Mouse (Mus musculus) neural tube, embryonic 13.5 days (tissue): ENCODE data around the gene Timp4. TPM values are rescaled to one million over a fixed set of nuclear protein-coding genes. Genes with fewer than 3 reads are reported as not detected.
A peak's percentile ranks its signal among the peaks of the same experiment; 100 is the strongest.

ENCODE experiments used
- ATAC-seq: fragments of 200-750 bp; cut with Nextera tagmentation; 2 replicates; pipeline ENCODE4 v1.8.0; 2017; ENCODE audit warnings: low read depth, mild to moderate bottlenecking, moderate TSS enrichment, moderate library complexity
- H3K27ac ChIP-seq: fragments of 300-500 bp; sonication (generic); replicated peaks from 2 replicates; pipeline ENCODE4 v1.5.1; 2015; ENCODE audit warnings: moderate library complexity, mild to moderate bottlenecking, inconsistent platforms
- H3K27me3 ChIP-seq: fragments of 300-500 bp; sonication (generic); 2 replicates; pipeline ENCODE4 v1.6.1; 2015; ENCODE audit warnings: mild to moderate bottlenecking, inconsistent platforms
- H3K36me3 ChIP-seq: fragments of 300-500 bp; sonication (generic); 2 replicates; pipeline ENCODE4 v1.6.1; 2015; ENCODE audit warnings: mild to moderate bottlenecking, inconsistent platforms
- H3K4me1 ChIP-seq: fragments of 300-500 bp; sonication (generic); replicated peaks from 2 replicates; pipeline ENCODE4 v1.6.1; 2015; ENCODE audit warnings: inconsistent platforms
- H3K4me2 ChIP-seq: fragments of 300-500 bp; sonication (generic); 2 replicates; pipeline ENCODE4 v1.6.1; 2015; ENCODE audit warnings: inconsistent platforms, mild to moderate bottlenecking, moderate library complexity
- H3K4me3 ChIP-seq: fragments of 300-500 bp; sonication (generic); 2 replicates; pipeline ENCODE4 v1.5.1; 2015; ENCODE audit warnings: mild to moderate bottlenecking, inconsistent platforms
- H3K9ac ChIP-seq: fragments of 300-500 bp; sonication (generic); 2 replicates; pipeline ENCODE4 v1.6.1; 2015; ENCODE audit warnings: moderate library complexity, mild to moderate bottlenecking, inconsistent platforms
- H3K9me3 ChIP-seq: fragments of 300-500 bp; sonication (generic); 2 replicates; pipeline ENCODE4 v1.6.1; 2016; ENCODE audit warnings: inconsistent platforms
- WGBS: fragments of 180-500 bp; shearing (Covaris S2); methylation state at CpG from one replicate; pipeline ENCODE4 v1.1.7; 2015; 5-methylcytosine and 5-hydroxymethylcytosine counted together
- polyA plus RNA-seq: library from polyadenylated mRNA; unstranded; fragments of >200 nt; fragmentation: Nextera tagmentation; extraction: Ambion mirVana; gene quantifications from 2 replicates; pipeline ENCODE4 v1.2.1, GENCODE M21; 2015

The Timp4 gene
- polyA plus RNA-seq: 7.0 and 9.1 TPM in 2 replicates

- WGBS: 21% methylated on average over 8 of the region's 10 CpGs
- Histone ChIP-seq H3K9me3 (no peaks in the 10 kb centered on the region), H3K36me3 (no peaks in the 10 kb centered on the region), H3K4me2 (peak within 1 kb of the TSS; percentile 49), H3K27ac (peak within 1 kb of the TSS; percentile 76), H3K9ac (0 out of 2 replicates have a peak within 1 kb of the TSS, but pooled peaks have one; percentile 60), H3K4me3 (peak within 1 kb of the TSS; percentile 16), H3K27me3 (no peaks in the 10 kb centered on the region), H3K4me1 (peaks cover 13% of the 10 kb centered on the region)
- ATAC-seq: peak; percentile 87; the same call in 1 of the 2 replicates
Measured at GRCm38 (mm10) chr6:115252099-115252873, at the start of gene Timp4. TSS of gene Timp4 (minus strand) at chr6:115252205.

DNA sequence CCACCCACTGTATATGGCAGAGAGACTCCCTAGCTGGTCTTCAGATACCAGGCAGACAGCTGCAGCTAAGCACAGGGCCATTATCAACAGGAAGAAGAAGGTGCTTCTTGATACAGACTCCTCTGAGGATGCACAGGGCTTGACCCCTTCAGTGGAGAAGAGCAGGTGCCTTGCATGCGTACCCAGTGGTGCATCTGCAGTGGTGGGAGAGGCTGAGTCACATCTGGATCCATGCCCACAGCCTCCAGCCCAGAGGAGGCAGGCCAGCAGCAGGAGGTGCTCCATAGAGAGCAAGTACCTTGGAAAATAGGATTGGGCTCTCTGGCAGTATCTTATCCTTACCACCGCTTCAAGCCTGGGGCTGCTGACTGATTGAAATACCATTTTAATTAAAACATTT is 41.9 kb upstream of the Timp4 start:
- 74% methylated on average over 2 of the region's 2 CpGs for WGBS
- H3K4me2 ChIP-seq: no peak overlapping the region
- H3K36me3 ChIP-seq: no peaks in the 10 kb centered on the region
- no peaks in the 10 kb centered on the region for H3K27me3 ChIP-seq
- no peak for ATAC-seq
- no peaks in the 10 kb centered on the region for H3K9me3 ChIP-seq
- no peaks in the 10 kb centered on the region for H3K4me1 ChIP-seq
- no peak overlapping the region for H3K9ac ChIP-seq
- H3K27ac ChIP-seq: no peak overlapping the region
- no peak overlapping the region for H3K4me3 ChIP-seq

DNA sequence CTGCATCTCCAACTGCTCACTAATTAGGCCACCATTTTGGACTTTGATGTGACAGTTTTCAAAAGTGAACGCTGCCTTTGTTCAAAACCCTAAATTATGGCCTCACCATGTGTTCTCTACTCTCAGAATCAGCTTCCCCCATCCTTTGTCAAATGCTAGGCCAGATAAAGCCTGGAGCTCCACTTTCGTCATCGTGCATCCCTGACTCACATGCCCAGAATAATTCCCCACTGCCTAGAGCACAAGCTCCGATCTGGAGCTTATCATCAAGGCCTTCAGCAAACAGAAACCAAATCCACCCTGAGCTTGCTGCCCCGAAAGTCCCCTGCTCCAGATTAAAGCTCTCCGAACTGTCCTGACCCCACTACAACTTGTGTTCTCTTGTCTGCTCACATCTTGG is 40.6 kb upstream of the Timp4 start:
- H3K4me3 ChIP-seq: no peak overlapping the region
- no peak overlapping the region for H3K27ac ChIP-seq
- H3K27me3 ChIP-seq: no peaks in the 10 kb centered on the region
- 67% methylated on average over 6 of the region's 6 CpGs for WGBS
- ATAC-seq: no peak
- no peaks in the 10 kb centered on the region for H3K9me3 ChIP-seq
- no peak overlapping the region for H3K4me2 ChIP-seq
- no peaks in the 10 kb centered on the region for H3K36me3 ChIP-seq
- H3K4me1 ChIP-seq: no peaks in the 10 kb centered on the region
- H3K9ac ChIP-seq: no peak overlapping the region

DNA sequence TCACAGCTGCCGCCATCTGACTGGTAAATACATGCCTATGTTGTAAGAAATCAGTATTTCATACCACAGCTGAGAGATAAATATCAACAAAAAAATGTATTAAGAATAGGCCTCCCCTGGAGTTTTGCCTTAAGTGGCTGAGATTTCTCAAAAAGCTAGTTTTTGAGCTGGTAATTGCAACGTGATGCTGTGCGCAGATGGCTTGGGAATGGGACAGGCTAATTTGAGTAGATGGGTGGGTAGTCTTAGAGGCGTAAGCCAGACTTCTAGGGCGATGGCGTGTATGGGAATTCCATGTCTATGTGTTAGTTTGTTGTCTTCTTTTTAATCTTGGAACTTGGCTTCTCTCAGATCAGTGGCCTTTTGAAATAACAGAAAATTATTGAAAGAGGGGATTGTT is 39.8 kb upstream of the Timp4 start:
- no peak for ATAC-seq
- no peak overlapping the region for H3K9ac ChIP-seq
- H3K27ac ChIP-seq: no peak overlapping the region
- H3K4me3 ChIP-seq: no peak overlapping the region
- H3K27me3 ChIP-seq: no peaks in the 10 kb centered on the region
- H3K4me1 ChIP-seq: no peaks in the 10 kb centered on the region
- no peaks in the 10 kb centered on the region for H3K36me3 ChIP-seq
- H3K4me2 ChIP-seq: no peak overlapping the region
- 93% methylated on average over 6 of the region's 6 CpGs for WGBS
- no peaks in the 10 kb centered on the region for H3K9me3 ChIP-seq

- Histone ChIP-seq H3K36me3 (no peaks in the 10 kb centered on the region), H3K9ac (no peak overlapping the region), H3K27me3 (no peaks in the 10 kb centered on the region), H3K27ac (no peak overlapping the region), H3K4me3 (no peak overlapping the region), H3K9me3 (no peaks in the 10 kb centered on the region), H3K4me1 (no peaks in the 10 kb centered on the region), H3K4me2 (no peak overlapping the region)
- no peak for ATAC-seq
- 84% methylated on average over 2 of the region's 2 CpGs for whole genome bisulfite sequencing
Measured at GRCm38 (mm10) chr6:115291068-115291467, 39.1 kb upstream of the Timp4 start.

DNA sequence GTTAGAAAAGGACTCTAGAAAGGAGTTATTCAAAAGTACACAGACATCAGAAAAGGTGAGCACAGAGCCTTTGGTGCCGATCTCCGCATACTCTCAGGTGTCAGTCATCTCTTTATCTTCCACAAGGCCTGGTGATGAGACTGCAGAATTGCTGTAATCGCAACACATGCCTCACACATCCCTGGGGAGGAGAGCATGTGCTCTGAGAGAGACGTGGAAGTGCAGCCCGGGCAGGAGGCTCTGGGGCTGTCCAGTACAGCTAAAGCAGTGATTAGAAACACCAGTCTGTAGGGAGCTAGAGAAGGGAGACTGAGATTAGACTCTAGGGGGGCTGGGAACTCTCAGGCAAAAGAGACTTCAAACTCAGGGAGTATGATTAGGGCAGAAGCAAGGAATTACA is 38.6 kb upstream of the Timp4 start:
- Histone ChIP-seq H3K9ac (no peak overlapping the region), H3K4me2 (no peak overlapping the region), H3K27me3 (no peaks in the 10 kb centered on the region), H3K4me3 (no peak overlapping the region), H3K4me1 (no peaks in the 10 kb centered on the region), H3K27ac (no peak overlapping the region), H3K36me3 (no peaks in the 10 kb centered on the region), H3K9me3 (no peaks in the 10 kb centered on the region)
- 56% methylated on average over 5 of the region's 5 CpGs for WGBS
- ATAC-seq: no peak

DNA sequence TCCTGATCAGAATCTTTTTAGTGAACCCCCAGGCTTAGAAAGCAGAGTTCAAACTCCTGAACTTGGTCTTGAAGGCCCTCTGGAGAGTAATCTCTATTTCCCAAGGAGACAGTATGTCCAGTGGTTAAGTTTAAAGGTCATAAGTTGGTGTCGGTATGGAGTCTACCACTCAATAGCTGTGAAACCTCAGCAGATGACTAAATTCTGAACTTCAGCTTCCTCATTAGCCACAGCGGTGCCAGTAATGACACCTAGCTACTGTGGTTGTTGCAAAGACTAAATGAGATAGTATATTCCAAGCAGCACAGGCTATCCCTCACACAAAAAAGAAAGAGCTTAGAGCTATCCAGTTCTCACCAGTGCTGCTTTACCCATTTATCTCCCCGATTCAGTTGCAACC is 36.2 kb upstream of the Timp4 start:
- 89% methylated on average over 3 of the region's 3 CpGs for WGBS
- H3K36me3 ChIP-seq: no peaks in the 10 kb centered on the region
- H3K4me2 ChIP-seq: no peak overlapping the region
- H3K27me3 ChIP-seq: no peaks in the 10 kb centered on the region
- no peak for ATAC-seq
- no peaks in the 10 kb centered on the region for H3K9me3 ChIP-seq
- no peak overlapping the region for H3K9ac ChIP-seq
- H3K4me1 ChIP-seq: no peaks in the 10 kb centered on the region
- H3K4me3 ChIP-seq: no peak overlapping the region
- H3K27ac ChIP-seq: no peak overlapping the region

- no peak overlapping the region for H3K9ac ChIP-seq
- no peaks in the 10 kb centered on the region; the same call in 1 of the 2 replicates for H3K36me3 ChIP-seq
- no peak overlapping the region for H3K4me2 ChIP-seq
- no peaks in the 10 kb centered on the region for H3K9me3 ChIP-seq
- no peak overlapping the region for H3K27ac ChIP-seq
- no peak overlapping the region for H3K4me3 ChIP-seq
- WGBS: 82% methylated on average over 6 of the region's 6 CpGs
- ATAC-seq: no peak
- no peaks in the 10 kb centered on the region for H3K4me1 ChIP-seq
- no peaks in the 10 kb centered on the region for H3K27me3 ChIP-seq
Measured at GRCm38 (mm10) chr6:115286441-115286840, 34.4 kb upstream of the Timp4 start.

- Histone ChIP-seq H3K36me3 (no peaks in the 10 kb centered on the region; the same call in 1 of the 2 replicates), H3K27me3 (no peaks in the 10 kb centered on the region), H3K4me3 (no peak overlapping the region), H3K9me3 (no peaks in the 10 kb centered on the region), H3K4me1 (no peaks in the 10 kb centered on the region), H3K27ac (no peak overlapping the region), H3K4me2 (no peak overlapping the region), H3K9ac (no peak overlapping the region)
- WGBS: 96% methylated on average over 2 of the region's 2 CpGs
- ATAC-seq: no peak
Measured at GRCm38 (mm10) chr6:115284153-115284552, 32.1 kb upstream of the Timp4 start.

DNA sequence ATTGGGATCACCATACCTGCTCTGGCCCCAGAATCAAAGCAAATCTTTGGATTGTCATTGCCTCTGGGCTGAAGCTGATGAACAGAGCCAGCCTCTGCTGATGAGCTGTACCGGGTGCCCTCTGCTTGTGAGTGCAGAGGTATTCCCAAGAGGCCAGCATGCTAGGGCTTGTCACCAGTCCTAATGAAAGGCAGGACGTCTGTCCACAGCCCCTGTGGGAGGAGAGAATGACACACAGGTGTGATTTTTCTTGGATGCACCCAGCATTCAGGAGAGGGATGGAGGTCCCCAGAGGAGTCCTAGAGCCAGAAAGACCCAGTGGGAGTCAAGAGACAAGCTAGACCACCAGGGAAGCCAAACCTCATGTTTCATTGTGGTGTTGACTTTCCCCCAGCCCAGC is 27.6 kb upstream of the Timp4 start:
- no peaks in the 10 kb centered on the region for H3K4me1 ChIP-seq

GRCm38 (mm10) chr6:115278086-115278485 is 26.1 kb upstream of the Timp4 start:
- ATAC-seq: no peak
- 83% methylated on average over 8 of the region's 8 CpGs for WGBS

More for the DNA sequence above, 27.6 kb upstream of the Timp4 start:
- no peak for ATAC-seq
- no peak overlapping the region for H3K9ac ChIP-seq
- H3K36me3 ChIP-seq: no peaks in the 10 kb centered on the region; the same call in 1 of the 2 replicates
- WGBS: 66% methylated on average over 2 of the region's 2 CpGs
- H3K9me3 ChIP-seq: no peaks in the 10 kb centered on the region
- no peak overlapping the region for H3K4me2 ChIP-seq
- H3K27me3 ChIP-seq: no peaks in the 10 kb centered on the region
- H3K27ac ChIP-seq: no peak overlapping the region
- no peak overlapping the region for H3K4me3 ChIP-seq

GRCm38 (mm10) chr6:115275116-115275815 is 23.3 kb upstream of the Timp4 start:
- Histone ChIP-seq H3K4me2 (no peak overlapping the region), H3K36me3 (no peaks in the 10 kb centered on the region), H3K27ac (no peak overlapping the region), H3K27me3 (no peaks in the 10 kb centered on the region), H3K9me3 (no peaks in the 10 kb centered on the region), H3K4me3 (no peak overlapping the region), H3K4me1 (peaks cover 9% of the 10 kb centered on the region), H3K9ac (no peak overlapping the region)
- 86% methylated on average over 10 of the region's 10 CpGs for WGBS
- no peak for ATAC-seq

More at GRCm38 (mm10) chr6:115278086-115278485, 26.1 kb upstream of the Timp4 start:
- Histone ChIP-seq H3K27ac (no peak overlapping the region), H3K4me1 (no peaks in the 10 kb centered on the region), H3K36me3 (no peaks in the 10 kb centered on the region; the same call in 1 of the 2 replicates), H3K9ac (no peak overlapping the region), H3K9me3 (no peaks in the 10 kb centered on the region), H3K4me2 (no peak overlapping the region), H3K4me3 (no peak overlapping the region), H3K27me3 (no peaks in the 10 kb centered on the region)
